Mouse (Mus musculus) embryonic fibroblast, embryonic 13.5 days (primary cell): ENCODE measurements at regions not wholly inside any gene's neighbourhood (a gene's known extent, or its start where the extent isn't known, plus 50 kb on each side); places are given as distances from the start of the nearest gene placed in this dataset.

ENCODE experiments used
- H3K27ac ChIP-seq: 2 replicates; pipeline ENCODE4 v1.5.1; 2012; ENCODE audit warnings: low read length, control low read depth, inconsistent platforms; ENCODE audit not compliant: insufficient read depth
- H3K4me1 ChIP-seq: 2 replicates; pipeline ENCODE4 v1.6.1; 2011; ENCODE audit warnings: low read length; ENCODE audit not compliant: control insufficient read depth, insufficient read depth
- H3K4me3 ChIP-seq: 2 replicates; pipeline ENCODE4 v1.5.1; 2011; ENCODE audit warnings: mild to moderate bottlenecking, control low read depth, low read length; ENCODE audit not compliant: insufficient read depth
- CTCF ChIP-seq: IDR thresholded peaks from 2 replicates; pipeline ENCODE4 v1.5.1; 2011; ENCODE audit warnings: mild to moderate bottlenecking, control low read depth, low read length, moderate library complexity, borderline replicate concordance; ENCODE audit not compliant: insufficient read depth
- POLR2A ChIP-seq: IDR thresholded peaks from 2 replicates; pipeline ENCODE4 v1.6.1; 2011; ENCODE audit warnings: low read depth, mild to moderate bottlenecking, control low read depth, low read length, moderate library complexity

- H3K4me3 ChIP-seq = no peak overlapping the region
- no peaks in the 10 kb centered on the region for H3K4me1 ChIP-seq
- TF ChIP-seq CTCF (no peak), POLR2A (no peak)
- no peak overlapping the region for H3K27ac ChIP-seq
These were observed 54.4 kb upstream of the Olfm4 start for GRCm38 (mm10) chr14:79929451-79929850.

GRCm38 (mm10) chr14:79927161-79927560 lies 56.7 kb upstream of the Olfm4 start:
- no peak for TF ChIP-seq POLR2A
- TF ChIP-seq CTCF = no peak
- Histone ChIP-seq H3K4me1 (no peaks in the 10 kb centered on the region), H3K27ac (no peak overlapping the region), H3K4me3 (no peak overlapping the region)

GRCm38 (mm10) chr14:79916960-79917848 lies 66.7 kb upstream of the Olfm4 start:
- no peak overlapping the region for H3K27ac ChIP-seq
- H3K4me1 ChIP-seq = no peaks in the 10 kb centered on the region
- no peak for TF ChIP-seq POLR2A
- TF ChIP-seq CTCF = no peak
- H3K4me3 ChIP-seq = no peak overlapping the region

- H3K4me1 ChIP-seq = no peaks in the 10 kb centered on the region
- H3K27ac ChIP-seq = no peak overlapping the region
- H3K4me3 ChIP-seq = no peak overlapping the region
- no peak for TF ChIP-seq CTCF
These were observed 68.9 kb upstream of the Olfm4 start for GRCm38 (mm10) chr14:79914966-79915365.

GRCm38 (mm10) chr14:79913315-79913714 lies 70.6 kb upstream of the Olfm4 start:
- Histone ChIP-seq H3K4me1 (no peaks in the 10 kb centered on the region), H3K27ac (no peak overlapping the region), H3K4me3 (no peak overlapping the region)
- TF ChIP-seq CTCF (no peak), POLR2A (no peak)

GRCm38 (mm10) chr14:79912610-79913009 lies 71.3 kb upstream of the Olfm4 start:
- TF ChIP-seq POLR2A = no peak
- peak; percentile 23; the same call in 1 of the 2 replicates for TF ChIP-seq CTCF
- H3K4me1 ChIP-seq = no peaks in the 10 kb centered on the region
- H3K4me3 ChIP-seq = no peak overlapping the region
- H3K27ac ChIP-seq = no peak overlapping the region

GRCm38 (mm10) chr14:79907761-79908160 lies 76.1 kb upstream of the Olfm4 start:
- H3K27ac ChIP-seq = no peak overlapping the region
- no peak for TF ChIP-seq CTCF
- no peak for TF ChIP-seq POLR2A
- no peak overlapping the region for H3K4me3 ChIP-seq
- no peaks in the 10 kb centered on the region for H3K4me1 ChIP-seq

- no peak for TF ChIP-seq CTCF
- no peak for TF ChIP-seq POLR2A
- no peaks in the 10 kb centered on the region for H3K4me1 ChIP-seq
These were observed 78.3 kb upstream of the Olfm4 start for GRCm38 (mm10) chr14:79905574-79905973.

GRCm38 (mm10) chr14:79902355-79902754 lies 81.5 kb upstream of the Olfm4 start:
- H3K4me1 ChIP-seq = no peaks in the 10 kb centered on the region
- H3K27ac ChIP-seq = no peak overlapping the region
- H3K4me3 ChIP-seq = no peak overlapping the region
- TF ChIP-seq CTCF (no peak), POLR2A (no peak)

More at GRCm38 (mm10) chr14:79905574-79905973, 78.3 kb upstream of the Olfm4 start:
- H3K4me3 ChIP-seq = no peak overlapping the region
- no peak overlapping the region for H3K27ac ChIP-seq

GRCm38 (mm10) chr14:79898240-79898639 lies 85.6 kb upstream of the Olfm4 start:
- no peaks in the 10 kb centered on the region for H3K4me1 ChIP-seq
- TF ChIP-seq CTCF (no peak), POLR2A (no peak)
- no peak overlapping the region for H3K27ac ChIP-seq
- H3K4me3 ChIP-seq = no peak overlapping the region
